Mouse (Mus musculus) lung, embryonic 15.5 days (tissue): ENCODE results near the gene Dhrs7c. TPM values are rescaled to one million over a fixed set of nuclear protein-coding genes. Genes with fewer than 3 reads are reported as not detected.
A peak's percentile ranks its signal among the peaks of the same experiment; 100 is the strongest.

Source experiments
- ATAC-seq: fragments of 200-750 bp; cut with Nextera tagmentation; 2 replicates; pipeline ENCODE4 v1.8.0; 2017; ENCODE audit warnings: moderate number of reproducible peaks, borderline replicate concordance; ENCODE audit not compliant: low FRiP score, low TSS enrichment; ENCODE audit errors: extremely low read depth
- H3K27ac ChIP-seq: fragments of 300-500 bp; sonication (generic); 2 replicates; pipeline ENCODE4 v1.5.1; 2015; ENCODE audit warnings: moderate library complexity, mild to moderate bottlenecking, inconsistent platforms
- H3K27me3 ChIP-seq: fragments of 300-500 bp; sonication (generic); 2 replicates; pipeline ENCODE4 v1.6.1; 2015; ENCODE audit warnings: inconsistent platforms
- H3K36me3 ChIP-seq: fragments of 300-500 bp; sonication (generic); 2 replicates; pipeline ENCODE4 v1.6.1; 2015; ENCODE audit warnings: inconsistent platforms
- H3K4me1 ChIP-seq: fragments of 300-500 bp; sonication (generic); 2 replicates; pipeline ENCODE4 v1.6.1; 2015; ENCODE audit warnings: inconsistent platforms
- H3K4me2 ChIP-seq: fragments of 300-500 bp; sonication (generic); 2 replicates; pipeline ENCODE4 v1.6.1; 2015; ENCODE audit warnings: inconsistent platforms, mild to moderate bottlenecking, moderate library complexity
- H3K4me3 ChIP-seq: fragments of 300-500 bp; sonication (generic); 2 replicates; pipeline ENCODE4 v1.5.1; 2015; ENCODE audit warnings: mild to moderate bottlenecking, inconsistent platforms
- H3K9ac ChIP-seq: fragments of 300-500 bp; sonication (generic); 2 replicates; pipeline ENCODE4 v1.6.1; 2015; ENCODE audit warnings: inconsistent platforms
- H3K9me3 ChIP-seq: fragments of 300-500 bp; sonication (generic); 2 replicates; pipeline ENCODE4 v1.6.1; 2016; ENCODE audit warnings: inconsistent platforms
- WGBS: fragments of 180-500 bp; shearing (Covaris S2); methylation state at CpG from one replicate; pipeline ENCODE4 v1.1.7; 2015; 5-methylcytosine and 5-hydroxymethylcytosine counted together
- polyA plus RNA-seq: library from polyadenylated mRNA; unstranded; fragments of >200 nt; fragmentation: Nextera tagmentation; extraction: Ambion mirVana; gene quantifications from 2 replicates; pipeline ENCODE4 v1.2.1, GENCODE M21; 2015

The Dhrs7c gene
- polyA plus RNA-seq, 1 experiment from 2014 or later, result 0.64 TPM

DNA sequence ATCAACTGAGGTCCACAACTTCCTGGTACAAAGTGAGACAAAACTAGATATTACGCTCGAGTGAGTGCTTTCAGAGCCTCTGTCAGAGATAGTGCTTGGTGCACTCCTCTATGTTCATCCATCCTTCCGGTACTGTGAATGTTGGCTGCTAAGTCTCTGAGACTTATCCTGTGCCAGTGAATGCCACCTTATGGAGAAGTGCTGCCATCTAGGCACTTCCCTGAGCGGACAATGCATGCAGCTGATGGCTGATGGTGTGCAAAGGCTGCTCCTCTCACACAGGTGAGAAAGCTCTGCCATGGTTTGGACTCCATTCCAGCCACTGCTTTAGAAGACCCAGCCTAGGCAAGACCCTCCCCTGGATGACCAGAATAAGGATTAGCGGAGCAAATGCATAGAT, 10.1 kb downstream of the Dhrs7c start:
- no peak overlapping the region for H3K27ac ChIP-seq
- no peak overlapping the region for H3K4me3 ChIP-seq
- 75% methylated on average over 5 of the region's 5 CpGs for WGBS
- H3K36me3 ChIP-seq, result no peaks in the 10 kb centered on the region
- no peak for ATAC-seq
- no peaks in the 10 kb centered on the region for H3K4me1 ChIP-seq
- no peak overlapping the region for H3K4me2 ChIP-seq
- H3K27me3 ChIP-seq, result no peaks in the 10 kb centered on the region
- no peaks in the 10 kb centered on the region for H3K9me3 ChIP-seq
- H3K9ac ChIP-seq, result no peak overlapping the region

GRCm38 (mm10) chr11:67811535-67811934, 13.5 kb downstream of the Dhrs7c start:
- Histone ChIP-seq H3K36me3 (no peaks in the 10 kb centered on the region), H3K9ac (no peak overlapping the region), H3K4me2 (no peak overlapping the region), H3K27me3 (no peaks in the 10 kb centered on the region), H3K27ac (no peak overlapping the region), H3K9me3 (no peaks in the 10 kb centered on the region), H3K4me1 (no peaks in the 10 kb centered on the region), H3K4me3 (no peak overlapping the region)
- ATAC-seq, result no peak
- WGBS, result 65% methylated on average over 6 of the region's 6 CpGs

DNA sequence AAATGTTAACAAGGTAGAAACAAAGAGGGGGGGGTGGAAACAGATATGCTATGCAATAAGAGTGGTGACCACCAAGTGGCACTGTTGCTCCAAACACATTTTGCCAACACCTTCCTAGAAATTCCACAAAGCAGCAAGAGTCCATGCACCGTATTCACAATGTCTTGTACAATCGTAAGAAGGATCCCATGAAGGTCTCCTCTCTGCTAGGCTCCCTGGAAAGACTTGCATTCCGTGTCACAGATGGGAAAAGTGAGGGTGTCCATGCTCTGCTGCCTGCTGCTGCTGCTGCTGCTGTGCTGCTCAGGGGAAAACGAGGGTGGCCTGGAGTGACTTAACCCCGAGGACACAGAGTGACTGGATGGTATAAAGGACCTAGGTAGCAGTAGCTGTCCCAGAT, 21.6 kb downstream of the Dhrs7c start:
- Histone ChIP-seq H3K4me2 (peak overlapping the region; percentile 39), H3K27ac (no peak overlapping the region), H3K4me3 (no peak overlapping the region), H3K9ac (no peak overlapping the region), H3K9me3 (no peaks in the 10 kb centered on the region), H3K4me1 (peaks cover 2% of the 10 kb centered on the region; the same call in 1 of the 2 replicates), H3K27me3 (no peaks in the 10 kb centered on the region), H3K36me3 (no peaks in the 10 kb centered on the region)
- ATAC-seq, result no peak
- 8% methylated on average over 5 of the region's 5 CpGs for WGBS

- H3K36me3 ChIP-seq, result no peaks in the 10 kb centered on the region
- no peaks in the 10 kb centered on the region for H3K27me3 ChIP-seq
- no peak overlapping the region for H3K4me3 ChIP-seq
- H3K9ac ChIP-seq, result no peak overlapping the region
- no peak overlapping the region for H3K27ac ChIP-seq
- peaks cover 2% of the 10 kb centered on the region; the same call in 1 of the 2 replicates for H3K4me1 ChIP-seq
- no peak overlapping the region for H3K4me2 ChIP-seq
- WGBS, result 27% methylated on average over 4 of the region's 4 CpGs
- H3K9me3 ChIP-seq, result no peaks in the 10 kb centered on the region
- ATAC-seq, result no peak
These were observed 22.2 kb downstream of the Dhrs7c start for GRCm38 (mm10) chr11:67820221-67820620.

DNA sequence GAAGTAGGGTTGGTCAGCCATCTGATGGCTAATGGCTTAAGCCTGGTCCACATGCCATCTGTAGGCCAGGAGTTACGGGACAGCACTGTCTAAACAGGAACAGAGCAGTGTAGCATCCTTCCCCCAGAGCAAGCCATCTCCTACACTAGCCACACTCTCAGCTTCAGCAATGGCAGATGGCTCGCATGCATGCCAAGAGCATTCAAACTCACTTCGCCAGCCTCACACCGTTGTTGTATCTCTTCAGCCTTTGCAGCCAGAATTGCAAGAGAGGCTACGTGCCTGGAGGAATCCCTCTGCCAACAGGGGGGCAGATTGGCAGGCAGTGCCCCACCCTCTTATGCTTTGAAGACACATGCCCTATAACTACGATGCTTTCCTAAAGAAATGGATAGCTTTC, 23.6 kb downstream of the Dhrs7c start:
- Histone ChIP-seq H3K36me3 (no peaks in the 10 kb centered on the region), H3K27me3 (no peaks in the 10 kb centered on the region), H3K9me3 (no peaks in the 10 kb centered on the region), H3K4me3 (no peak overlapping the region), H3K9ac (no peak overlapping the region), H3K4me1 (peaks cover 2% of the 10 kb centered on the region; the same call in 1 of the 2 replicates), H3K27ac (no peak overlapping the region), H3K4me2 (no peak overlapping the region)
- ATAC-seq, result no peak
- 86% methylated on average over 6 of the region's 6 CpGs for WGBS

- 13% methylated on average over 12 of the region's 12 CpGs for WGBS
- Histone ChIP-seq H3K27me3 (no peaks in the 10 kb centered on the region), H3K4me2 (peak overlapping the region; percentile 9), H3K27ac (peak overlapping the region; percentile 12), H3K4me3 (no peak overlapping the region), H3K36me3 (no peaks in the 10 kb centered on the region), H3K9me3 (no peaks in the 10 kb centered on the region), H3K9ac (no peak overlapping the region), H3K4me1 (peaks cover 12% of the 10 kb centered on the region)
- peak; percentile 74; the same call in 1 of the 2 replicates for ATAC-seq
These were observed 30.5 kb downstream of the Dhrs7c start for GRCm38 (mm10) chr11:67828360-67829059.

GRCm38 (mm10) chr11:67829530-67829929, 31.5 kb downstream of the Dhrs7c start:
- no peak for ATAC-seq
- H3K27me3 ChIP-seq, result no peaks in the 10 kb centered on the region
- WGBS, result 65% methylated on average over 6 of the region's 6 CpGs

DNA sequence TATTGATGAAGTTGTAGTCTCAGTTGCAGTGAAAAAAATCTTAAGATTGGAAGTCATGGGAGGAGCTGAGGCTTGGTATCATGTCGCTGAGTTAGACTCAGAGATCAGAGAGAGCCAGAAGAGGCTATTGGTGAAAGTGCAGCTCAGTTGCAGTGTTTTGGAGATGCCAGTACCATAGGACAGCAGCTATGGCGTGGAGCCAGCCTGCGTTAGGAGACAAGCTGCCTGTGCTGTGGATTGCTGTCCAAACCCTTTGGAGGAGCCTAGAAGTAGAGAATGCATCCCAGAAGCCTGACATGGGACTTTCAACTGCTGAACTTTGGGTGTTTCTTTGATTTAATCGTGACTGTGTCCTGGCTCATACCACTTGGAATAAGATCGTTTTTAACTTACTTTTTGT, 33.8 kb downstream of the Dhrs7c start:
- H3K36me3 ChIP-seq, result no peaks in the 10 kb centered on the region
- no peak overlapping the region for H3K4me3 ChIP-seq
- ATAC-seq, result 0 out of 2 replicates have a peak, but pooled peaks have one; percentile 56
- WGBS, result 48% methylated on average over 5 of the region's 5 CpGs
- H3K4me1 ChIP-seq, result peaks cover 22% of the 10 kb centered on the region
- no peaks in the 10 kb centered on the region for H3K27me3 ChIP-seq
- H3K9me3 ChIP-seq, result no peaks in the 10 kb centered on the region
- no peak overlapping the region for H3K9ac ChIP-seq
- H3K27ac ChIP-seq, result no peak overlapping the region
- no peak overlapping the region for H3K4me2 ChIP-seq

More at GRCm38 (mm10) chr11:67829530-67829929, 31.5 kb downstream of the Dhrs7c start:
- no peaks in the 10 kb centered on the region for H3K9me3 ChIP-seq
- no peak overlapping the region for H3K27ac ChIP-seq
- H3K4me1 ChIP-seq, result peaks cover 12% of the 10 kb centered on the region
- H3K4me2 ChIP-seq, result no peak overlapping the region
- no peak overlapping the region for H3K4me3 ChIP-seq
- no peak overlapping the region for H3K9ac ChIP-seq
- no peaks in the 10 kb centered on the region for H3K36me3 ChIP-seq

DNA sequence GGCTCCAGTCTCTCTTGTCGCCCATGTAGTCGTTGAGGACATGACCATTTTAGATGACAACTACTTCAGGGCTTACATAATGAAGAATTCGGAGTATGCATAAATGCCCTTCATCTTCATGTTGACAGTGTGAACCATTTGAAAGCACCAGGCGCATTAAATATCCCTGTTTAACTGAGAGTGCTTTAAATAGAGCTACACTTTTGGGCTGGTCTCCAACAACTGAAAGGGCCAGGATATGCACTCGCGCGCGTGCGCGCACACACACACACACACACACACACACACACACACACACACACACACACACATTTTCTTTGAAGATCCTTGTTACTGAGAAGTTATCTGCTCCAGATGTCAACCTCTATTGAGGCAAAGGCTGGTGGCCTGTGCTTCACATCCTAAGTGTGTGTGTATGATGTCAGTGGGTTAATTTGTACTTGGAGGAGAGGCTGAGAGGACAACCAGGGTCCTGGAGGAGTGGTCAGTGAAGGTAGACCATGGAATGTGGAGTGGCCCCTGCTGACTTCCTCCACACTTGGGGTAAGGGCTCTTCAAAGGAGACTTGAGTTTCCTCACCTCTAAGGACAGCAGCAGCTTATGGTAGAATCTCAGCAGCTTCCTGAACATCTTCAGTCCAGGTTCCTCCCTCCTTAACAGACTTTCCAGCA, 37.6 kb downstream of the Dhrs7c start:
- ATAC-seq, result peak; percentile 52; the same call in 1 of the 2 replicates
- H3K27me3 ChIP-seq, result no peaks in the 10 kb centered on the region
- H3K4me1 ChIP-seq, result peaks cover 10% of the 10 kb centered on the region; the same call in 1 of the 2 replicates
- no peaks in the 10 kb centered on the region for H3K36me3 ChIP-seq
- H3K9ac ChIP-seq, result no peak overlapping the region
- no peaks in the 10 kb centered on the region for H3K9me3 ChIP-seq
- 52% methylated on average over 10 of the region's 10 CpGs for WGBS
- H3K27ac ChIP-seq, result no peak overlapping the region; the same call in 1 of the 2 replicates
- H3K4me3 ChIP-seq, result no peak overlapping the region
- no peak overlapping the region for H3K4me2 ChIP-seq

GRCm38 (mm10) chr11:67839810-67840209, 41.8 kb downstream of the Dhrs7c start:
- WGBS, result 86% methylated on average over 1 of the region's 1 CpGs
- Histone ChIP-seq H3K9ac (no peak overlapping the region), H3K27ac (no peak overlapping the region), H3K27me3 (no peaks in the 10 kb centered on the region), H3K4me1 (peaks cover 10% of the 10 kb centered on the region; the same call in 1 of the 2 replicates), H3K4me2 (no peak overlapping the region), H3K36me3 (no peaks in the 10 kb centered on the region), H3K4me3 (no peak overlapping the region), H3K9me3 (no peaks in the 10 kb centered on the region)
- ATAC-seq, result no peak

GRCm38 (mm10) chr11:67845193-67845592, 47.2 kb downstream of the Dhrs7c start:
- Histone ChIP-seq H3K27ac (no peak overlapping the region), H3K4me1 (no peaks in the 10 kb centered on the region), H3K4me3 (no peak overlapping the region), H3K27me3 (no peaks in the 10 kb centered on the region), H3K36me3 (no peaks in the 10 kb centered on the region), H3K4me2 (no peak overlapping the region), H3K9me3 (no peaks in the 10 kb centered on the region), H3K9ac (no peak overlapping the region)
- no peak for ATAC-seq
- 75% methylated on average over 4 of the region's 4 CpGs for WGBS

DNA sequence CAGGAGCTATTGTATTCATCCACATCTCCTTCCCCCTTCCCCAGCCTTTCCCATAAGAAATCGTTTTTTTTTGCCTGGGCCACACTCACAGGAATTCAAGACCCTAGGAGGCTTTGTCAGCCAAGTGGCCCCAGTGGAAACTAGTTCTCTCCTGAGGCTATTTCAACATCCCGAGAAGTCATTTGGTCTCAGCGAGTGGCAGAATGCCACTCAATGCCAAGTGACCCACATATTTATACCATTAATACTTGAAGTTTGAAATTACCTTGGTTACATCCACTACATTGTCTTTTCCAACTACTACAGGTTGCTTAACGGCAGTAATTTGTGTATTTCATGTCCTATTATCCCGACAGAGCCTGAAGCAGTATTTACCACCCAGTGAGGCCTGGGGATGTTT, 53.8 kb downstream of the Dhrs7c start:
- Histone ChIP-seq H3K36me3 (no peaks in the 10 kb centered on the region), H3K9ac (no peak overlapping the region), H3K27me3 (no peaks in the 10 kb centered on the region), H3K9me3 (no peaks in the 10 kb centered on the region), H3K4me2 (no peak overlapping the region), H3K27ac (no peak overlapping the region), H3K4me1 (peaks cover 6% of the 10 kb centered on the region), H3K4me3 (no peak overlapping the region)
- no peak for ATAC-seq
- 57% methylated on average over 5 of the region's 5 CpGs for WGBS
